Mouse (Mus musculus): Measurements from ENCODE around the gene Sac3d1. TPM values are rescaled to one million over a fixed set of nuclear protein-coding genes. Genes with fewer than 3 reads are reported as not detected.
"Not testable (repeated sequence)": the region's sequence is repeated elsewhere in the genome, so short reads cannot be mapped to it uniquely, and the experiment has no call there.

The Sac3d1 gene
- polyA plus RNA-seq, 1 experiment from 2014 or later, result 47.2 TPM

- no peaks in the 10 kb centered on the region for H3K27me3 ChIP-seq
- peaks cover 12% of the 10 kb centered on the region for H3K4me1 ChIP-seq
- ATAC-seq (replicated peaks; ENCODE audit: low FRiP score), result no peak
- H3K4me2 ChIP-seq, result no peak overlapping the region
- H3K9ac ChIP-seq, result no peak overlapping the region
- no peak overlapping the region for H3K4me3 ChIP-seq (replicated peaks)
- H3K27ac ChIP-seq, result no peak overlapping the region
- 79% methylated on average over 3 of the region's 3 CpGs for WGBS
- no peaks in the 10 kb centered on the region for H3K9me3 ChIP-seq (replicated peaks)
- peaks cover 40% of the 10 kb centered on the region for H3K36me3 ChIP-seq
These were observed 17.9 kb upstream of the Sac3d1 start for GRCm38 (mm10) chr19:6136397-6136796.

DNA sequence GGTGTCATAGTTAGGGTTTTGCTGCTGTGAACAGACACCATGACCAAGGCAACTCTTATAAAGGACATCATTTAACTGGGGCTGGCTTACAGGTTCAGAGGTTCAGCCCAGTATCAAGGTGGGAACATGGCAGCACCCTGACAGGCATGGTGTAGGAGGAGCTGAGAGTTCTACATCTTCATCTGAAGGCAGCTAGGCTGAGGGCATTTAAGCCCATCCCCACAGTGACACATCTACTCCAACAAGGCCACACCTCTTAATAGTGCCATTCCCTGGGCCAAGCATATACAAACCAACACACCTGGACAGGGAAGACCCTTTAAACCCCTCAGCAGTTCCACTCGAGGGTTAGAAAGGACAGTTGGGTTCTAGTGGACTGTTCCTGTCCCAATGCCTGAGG lies 14.7 kb upstream of the Sac3d1 start:
- 43% methylated on average over 1 of the region's 1 CpGs for WGBS
- not testable (repeated sequence) for H3K9ac ChIP-seq; H3K27me3 ChIP-seq; H3K9me3 ChIP-seq (replicated peaks); H3K27ac ChIP-seq; H3K4me1 ChIP-seq; ATAC-seq (replicated peaks; ENCODE audit: low FRiP score); H3K4me2 ChIP-seq; H3K4me3 ChIP-seq (replicated peaks)
- H3K36me3 ChIP-seq, result peaks cover 38% of the 10 kb centered on the region

GRCm38 (mm10) chr19:6132171-6132827 lies 13.8 kb upstream of the Sac3d1 start:
- 0 out of 2 replicates have a peak overlapping the region, but pooled peaks have one; percentile 18 for H3K27ac ChIP-seq
- H3K27me3 ChIP-seq, result no peaks in the 10 kb centered on the region
- H3K4me1 ChIP-seq, result peaks cover 8% of the 10 kb centered on the region; the same call in 1 of the 2 replicates
- ATAC-seq (replicated peaks; ENCODE audit: low FRiP score), result no peak
- H3K4me3 ChIP-seq (replicated peaks), result no peak overlapping the region
- H3K9ac ChIP-seq, result no peak overlapping the region
- H3K9me3 ChIP-seq (replicated peaks), result no peaks in the 10 kb centered on the region
- no peak overlapping the region for H3K4me2 ChIP-seq
- H3K36me3 ChIP-seq, result peaks cover 35% of the 10 kb centered on the region
- 86% methylated on average over 7 of the region's 7 CpGs for WGBS

DNA sequence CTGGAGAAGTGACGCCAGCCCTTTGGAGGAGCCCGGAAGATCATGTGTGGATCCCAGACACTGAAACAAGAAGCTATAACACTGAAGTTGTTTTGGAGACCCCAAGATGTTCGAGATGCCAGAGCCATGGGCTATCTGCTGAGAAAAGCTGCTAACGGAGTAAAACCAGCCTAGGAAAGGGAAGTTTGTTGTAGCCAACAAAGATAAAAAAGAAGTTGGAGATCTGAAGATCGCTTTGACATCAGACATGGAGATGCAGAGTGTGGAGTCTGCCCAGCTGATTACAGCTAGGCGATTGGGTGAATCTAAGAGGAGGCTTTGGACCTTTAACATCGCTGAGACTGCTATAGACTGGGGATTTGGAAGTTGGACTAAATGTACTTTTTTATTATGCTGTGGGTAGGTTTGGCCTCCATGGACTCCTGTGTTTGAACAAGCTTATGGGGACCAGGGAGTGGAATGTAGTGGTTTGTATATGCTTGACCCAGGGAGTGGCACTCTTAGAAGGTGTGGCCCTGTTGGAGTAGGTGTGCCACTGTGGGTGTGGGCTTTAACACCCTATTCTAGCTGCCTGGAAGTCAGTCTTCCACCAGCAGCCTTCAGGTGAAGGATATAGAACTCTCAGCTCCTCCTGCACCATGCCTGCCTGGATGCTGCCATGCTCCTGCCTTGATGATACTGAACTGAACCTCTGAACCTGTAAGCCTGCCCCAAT lies 12.1 kb upstream of the Sac3d1 start:
- H3K4me1 ChIP-seq, result peaks cover 13% of the 10 kb centered on the region
- peaks cover 17% of the 10 kb centered on the region for H3K36me3 ChIP-seq
- not testable (repeated sequence) for H3K4me3 ChIP-seq (replicated peaks); H3K9me3 ChIP-seq (replicated peaks); H3K4me2 ChIP-seq; H3K9ac ChIP-seq; ATAC-seq (replicated peaks; ENCODE audit: low FRiP score); H3K27me3 ChIP-seq; H3K27ac ChIP-seq
- WGBS, result 82% methylated on average over 7 of the region's 7 CpGs

DNA sequence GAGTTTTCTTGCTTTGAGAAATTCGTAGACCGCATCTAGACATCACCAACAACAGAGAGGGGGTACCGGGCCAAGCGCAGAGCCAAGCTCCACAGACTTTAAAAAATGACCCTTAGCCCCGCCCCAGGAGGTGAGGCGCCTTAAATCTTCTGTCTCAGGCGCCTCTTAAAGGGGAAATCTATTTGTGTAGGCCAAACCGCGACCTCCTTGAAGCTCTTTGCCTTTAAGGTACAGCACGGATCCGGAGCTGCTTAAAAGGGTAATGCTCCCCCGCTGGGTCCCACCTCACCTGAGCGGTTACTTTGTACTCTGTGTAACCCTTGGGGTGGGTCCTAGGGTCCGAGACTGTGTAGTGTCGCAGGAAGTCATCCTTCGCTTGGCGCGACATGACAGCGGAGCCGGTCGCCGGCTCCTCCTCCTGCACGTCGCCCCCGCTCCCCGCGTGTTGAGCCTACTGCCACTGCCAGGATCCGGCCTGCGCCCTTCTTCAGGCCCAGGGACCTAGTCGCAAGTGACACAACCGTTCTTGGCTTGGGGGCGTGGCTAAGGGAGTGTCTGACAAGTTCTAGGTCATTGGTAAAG lies 9.4 kb upstream of the Sac3d1 start, which contains the start of gene Snx15:
Gene Snx15, minus strand, starts transcription at position 545 of the 582 bp plus-strand sequence.
- Histone ChIP-seq H3K36me3 (no peaks in the 10 kb centered on the region), H3K4me3 (replicated peaks) (peak within 1 kb of the TSS; percentile 65), H3K27ac (peak within 1 kb of the TSS; percentile 97), H3K27me3 (no peaks in the 10 kb centered on the region), H3K4me1 (peaks cover 11% of the 10 kb centered on the region), H3K4me2 (peak within 1 kb of the TSS; percentile 73), H3K9ac (peak within 1 kb of the TSS; percentile 66), H3K9me3 (replicated peaks) (no peaks in the 10 kb centered on the region)
- under 1% methylated on average over 32 of the region's 32 CpGs for WGBS
- ATAC-seq (replicated peaks; ENCODE audit: low FRiP score), result peak; percentile 95

DNA sequence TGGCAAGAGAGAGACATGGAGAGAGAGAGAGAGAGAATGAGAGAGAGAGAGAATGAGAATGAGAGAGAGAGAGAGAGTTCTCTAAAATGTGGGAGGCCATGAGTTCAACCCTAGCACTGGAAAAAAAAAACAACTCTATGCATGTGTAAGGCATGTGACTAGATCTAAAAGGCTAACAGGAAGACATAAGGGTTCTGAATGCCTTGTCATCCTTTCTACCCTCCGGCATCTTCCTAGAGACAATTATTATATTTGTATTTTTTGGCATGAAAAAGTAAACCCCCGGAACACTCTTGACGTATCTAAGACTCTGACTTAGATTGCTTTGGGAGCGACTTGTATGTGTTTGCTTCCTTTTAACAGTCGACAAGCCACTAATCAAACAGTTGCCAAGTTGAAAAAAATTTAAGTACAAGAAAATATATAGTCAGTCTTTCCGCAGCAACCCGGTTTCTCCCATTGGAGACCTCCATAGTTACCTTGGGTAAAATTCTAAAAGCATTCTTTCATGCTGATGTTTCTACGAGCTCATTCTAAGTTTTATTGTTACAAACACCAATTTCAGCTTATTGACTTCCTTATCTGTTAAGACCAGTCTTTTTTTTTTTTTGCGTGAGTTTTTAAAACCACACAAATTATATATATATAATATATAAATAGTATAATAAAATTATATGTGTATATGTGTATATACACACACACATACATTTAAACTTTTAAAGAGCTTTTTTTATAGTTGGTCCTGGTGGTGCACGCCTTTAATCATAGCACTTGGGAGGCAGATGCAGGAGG lies 8.5 kb upstream of the Sac3d1 start:
- ATAC-seq (replicated peaks; ENCODE audit: low FRiP score), result no peak
- Histone ChIP-seq H3K4me1 (peaks cover 11% of the 10 kb centered on the region), H3K27me3 (no peaks in the 10 kb centered on the region), H3K27ac (peak overlapping the region; percentile 97), H3K36me3 (no peaks in the 10 kb centered on the region; the same call in 1 of the 2 replicates), H3K4me3 (replicated peaks) (peak overlapping the region; percentile 65), H3K9ac (peak overlapping the region; percentile 66; the same call in 1 of the 2 replicates), H3K9me3 (replicated peaks) (no peaks in the 10 kb centered on the region), H3K4me2 (peak overlapping the region; percentile 73)
- WGBS, result 62% methylated on average over 10 of the region's 10 CpGs

GRCm38 (mm10) chr19:6126289-6126688 lies 7.8 kb upstream of the Sac3d1 start:
- H3K4me3 ChIP-seq (replicated peaks), result no peak overlapping the region
- H3K27me3 ChIP-seq, result no peaks in the 10 kb centered on the region
- no peak overlapping the region for H3K9ac ChIP-seq
- H3K36me3 ChIP-seq, result no peaks in the 10 kb centered on the region; the same call in 1 of the 2 replicates
- peaks cover 15% of the 10 kb centered on the region for H3K4me1 ChIP-seq
- H3K9me3 ChIP-seq (replicated peaks), result no peaks in the 10 kb centered on the region
- WGBS, result 28% methylated on average over 4 of the region's 4 CpGs
- no peak for ATAC-seq (replicated peaks; ENCODE audit: low FRiP score)
- no peak overlapping the region for H3K27ac ChIP-seq
- no peak overlapping the region for H3K4me2 ChIP-seq

GRCm38 (mm10) chr19:6124898-6125297 lies 6.4 kb upstream of the Sac3d1 start:
- H3K4me2 ChIP-seq, result no peak overlapping the region
- H3K27me3 ChIP-seq, result no peaks in the 10 kb centered on the region
- H3K27ac ChIP-seq, result no peak overlapping the region
- no peaks in the 10 kb centered on the region for H3K9me3 ChIP-seq (replicated peaks)
- 76% methylated on average over 2 of the region's 2 CpGs for WGBS
- H3K9ac ChIP-seq, result no peak overlapping the region
- no peak for ATAC-seq (replicated peaks; ENCODE audit: low FRiP score)
- peaks cover 7% of the 10 kb centered on the region; the same call in 1 of the 2 replicates for H3K36me3 ChIP-seq
- peaks cover 15% of the 10 kb centered on the region for H3K4me1 ChIP-seq
- no peak overlapping the region for H3K4me3 ChIP-seq (replicated peaks)

- peaks cover 7% of the 10 kb centered on the region; the same call in 1 of the 2 replicates for H3K36me3 ChIP-seq
- H3K27ac ChIP-seq, result no peak overlapping the region
- no peaks in the 10 kb centered on the region for H3K27me3 ChIP-seq
- H3K4me2 ChIP-seq, result no peak overlapping the region
- ATAC-seq (replicated peaks; ENCODE audit: low FRiP score), result no peak
- peaks cover 19% of the 10 kb centered on the region for H3K4me1 ChIP-seq
- H3K9ac ChIP-seq, result no peak overlapping the region
- H3K9me3 ChIP-seq (replicated peaks), result no peaks in the 10 kb centered on the region
- H3K4me3 ChIP-seq (replicated peaks), result no peak overlapping the region
- WGBS, result 71% methylated on average over 8 of the region's 8 CpGs
These were observed 4.9 kb upstream of the Sac3d1 start for GRCm38 (mm10) chr19:6123330-6123729.

- Histone ChIP-seq H3K9me3 (replicated peaks) (no peaks in the 10 kb centered on the region), H3K27me3 (no peaks in the 10 kb centered on the region), H3K4me2 (peak overlapping the region; percentile 31), H3K27ac (no peak overlapping the region), H3K4me3 (replicated peaks) (no peak overlapping the region), H3K9ac (no peak overlapping the region), H3K4me1 (peaks cover 24% of the 10 kb centered on the region), H3K36me3 (peaks cover 9% of the 10 kb centered on the region; the same call in 1 of the 2 replicates)
- 24% methylated on average over 19 of the region's 19 CpGs for WGBS
- ATAC-seq (replicated peaks; ENCODE audit: low FRiP score), result no peak
These were observed 3.3 kb upstream of the Sac3d1 start for GRCm38 (mm10) chr19:6121761-6122160.

DNA sequence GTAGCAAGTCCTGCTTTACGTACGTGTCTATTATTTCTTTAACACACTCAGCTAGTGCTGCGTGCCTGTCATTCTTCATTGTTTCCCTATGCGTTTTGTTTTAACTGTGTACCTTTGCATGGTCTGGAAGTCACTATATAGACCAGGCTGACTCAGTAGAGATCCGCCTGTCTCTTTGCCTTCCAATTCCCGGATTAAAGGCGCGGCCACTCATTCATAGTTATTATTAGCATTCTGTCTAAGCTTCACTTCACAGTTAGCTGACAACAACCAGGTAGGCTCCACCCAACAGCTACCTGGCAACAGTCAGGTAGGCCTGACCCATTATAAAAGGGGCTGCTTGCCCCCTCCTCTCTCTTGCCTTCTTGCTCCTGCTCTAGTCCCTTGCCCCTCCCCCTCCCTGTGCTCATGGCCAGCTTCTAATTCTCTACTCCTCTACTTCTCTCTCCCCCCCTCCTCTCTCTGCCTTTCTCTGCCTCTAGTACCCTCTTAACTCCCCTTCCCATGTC lies 281 bp upstream of the Sac3d1 start:
- Histone ChIP-seq H3K4me3 (replicated peaks) (peak overlapping the region; percentile 67), H3K27me3 (no peaks in the 10 kb centered on the region), H3K4me2 (peak overlapping the region; percentile 74), H3K4me1 (peaks cover 26% of the 10 kb centered on the region), H3K27ac (peak overlapping the region; percentile 99), H3K9me3 (replicated peaks) (no peaks in the 10 kb centered on the region), H3K9ac (peak overlapping the region; percentile 76), H3K36me3 (peaks cover 39% of the 10 kb centered on the region)
- WGBS, result 2% methylated on average over 8 of the region's 8 CpGs
- peak; percentile 24 for ATAC-seq (replicated peaks; ENCODE audit: low FRiP score)

All from kidney, embryonic 15.5 days (tissue).